Mouse (Mus musculus) CH12.LX (cell line): ENCODE data around the gene Aldh3b2. TPM values are rescaled to one million over a fixed set of nuclear protein-coding genes. Genes with fewer than 3 reads are reported as not detected.
A peak's percentile ranks its signal among the peaks of the same experiment; 100 is the strongest.

ENCODE experiments used
- DNase-seq: peaks from one replicate; pipeline ENCODE4 v3.0.0-alpha.2; 2013; ENCODE audit errors: extremely low read depth
- H3K27ac ChIP-seq: 2 replicates; pipeline ENCODE4 v1.5.1; 2012; ENCODE audit warnings: low read depth, mild to moderate bottlenecking, control low read depth, moderate library complexity; ENCODE audit not compliant: insufficient read depth
- H3K27me3 ChIP-seq: replicated peaks from 2 replicates; pipeline ENCODE3; 2012; ENCODE audit warnings: inconsistent platforms
- H3K36me3 ChIP-seq, 2 experiments: replicated peaks in 1 of 2; 2 replicates each; pipeline versions ENCODE3 to v1.6.1; 2012; ENCODE audit warnings: inconsistent platforms in 1 of 2, low read length in 1 of 2, mild to moderate bottlenecking in 1 of 2, mixed read lengths in 1 of 2, moderate library complexity in 1 of 2; ENCODE audit not compliant: control insufficient read depth in 1 of 2, insufficient read depth in 1 of 2
- H3K4me1 ChIP-seq, 2 experiments: 2 replicates each; pipeline ENCODE4 v1.6.1; 2012; ENCODE audit warnings: inconsistent platforms in 1 of 2, moderate library complexity in 1 of 2; ENCODE audit not compliant: insufficient read depth in 2 of 2, control insufficient read depth in 1 of 2
- H3K4me2 ChIP-seq: 2 replicates; pipeline ENCODE4 v1.6.1; 2012; ENCODE audit warnings: low read depth, mild to moderate bottlenecking, control low read depth; ENCODE audit not compliant: poor library complexity, insufficient read depth, severe bottlenecking
- H3K4me3 ChIP-seq, 3 experiments: fragments of 150-350 bp in 1 of 3; sonication (generic) in 1 of 3; replicated peaks in 1 of 3; 2 replicates each; pipeline versions ENCODE3 to v1.5.1; 2011 to 2012; ENCODE audit warnings: low read depth in 2 of 3, low read length in 2 of 3, mild to moderate bottlenecking in 2 of 3, moderate library complexity in 2 of 3, control low read depth in 1 of 3, improper control_type of control experiment in 1 of 3, inconsistent platforms in 1 of 3, mixed read lengths in 1 of 3; ENCODE audit not compliant: poor library complexity in 1 of 3
- H3K79me2 ChIP-seq: replicated peaks from 2 replicates; pipeline ENCODE4 v1.6.1; 2012; ENCODE audit warnings: mild to moderate bottlenecking, moderate library complexity; ENCODE audit not compliant: control insufficient read depth, poor library complexity, insufficient read depth, severe bottlenecking; ENCODE audit errors: extremely low read depth
- H3K9ac ChIP-seq: 2 replicates; pipeline ENCODE4 v1.6.1; 2012; ENCODE audit warnings: low read depth, mild to moderate bottlenecking, control low read depth, moderate library complexity; ENCODE audit not compliant: insufficient read depth
- H3K9me3 ChIP-seq: replicated peaks from 2 replicates; pipeline ENCODE3; 2012; ENCODE audit warnings: low read length, inconsistent platforms, mixed read lengths
- BHLHE40 ChIP-seq: IDR thresholded peaks from 2 replicates; pipeline ENCODE4 v1.6.1; 2011; ENCODE audit warnings: mild to moderate bottlenecking, low read depth, low read length, improper control_type of control experiment
- CHD1 ChIP-seq: IDR thresholded peaks from 2 replicates; pipeline ENCODE4 v1.6.1; 2012; ENCODE audit warnings: low read depth, low read length, improper control_type of control experiment, inconsistent platforms
- CHD2 ChIP-seq: IDR thresholded peaks from 2 replicates; pipeline ENCODE4 v1.6.1; 2011; ENCODE audit warnings: low read length, improper control_type of control experiment
- E2F4 ChIP-seq: IDR thresholded peaks from 2 replicates; pipeline ENCODE4 v1.6.1; 2011; ENCODE audit warnings: low read depth, low read length, improper control_type of control experiment; ENCODE audit not compliant: insufficient replicate concordance
- ELF1 ChIP-seq: IDR thresholded peaks from 2 replicates; pipeline ENCODE4 v1.6.1; 2014; ENCODE audit warnings: low read depth, mild to moderate bottlenecking, inconsistent platforms, low read length, improper control_type of control experiment
- ETS1 ChIP-seq: conservative IDR thresholded peaks from 2 replicates; pipeline ENCODE4 v1.6.1; 2012; ENCODE audit warnings: low read depth, mild to moderate bottlenecking, inconsistent platforms, low read length, improper control_type of control experiment, moderate library complexity
- GABPA ChIP-seq: IDR thresholded peaks from 2 replicates; pipeline ENCODE4 v1.6.1; 2012; ENCODE audit warnings: low read depth, low read length, improper control_type of control experiment, inconsistent platforms; ENCODE audit not compliant: insufficient replicate concordance
- HCFC1 ChIP-seq: IDR thresholded peaks from 2 replicates; pipeline ENCODE4 v1.6.1; 2012; ENCODE audit warnings: low read depth, mild to moderate bottlenecking, inconsistent platforms, low read length, improper control_type of control experiment
- IRF4 ChIP-seq: IDR thresholded peaks from 2 replicates; pipeline ENCODE4 v1.6.1; 2014; ENCODE audit warnings: low read depth, mild to moderate bottlenecking, inconsistent platforms, low read length, improper control_type of control experiment
- KAT2A ChIP-seq: IDR thresholded peaks from 2 replicates; pipeline ENCODE4 v1.6.1; 2012; ENCODE audit warnings: low read length, improper control_type of control experiment, inconsistent platforms; ENCODE audit not compliant: insufficient replicate concordance
- MAFK ChIP-seq: IDR thresholded peaks from 2 replicates; pipeline ENCODE4 v1.6.1; 2011; ENCODE audit warnings: low read length, improper control_type of control experiment; ENCODE audit not compliant: insufficient replicate concordance
- MAX ChIP-seq: IDR thresholded peaks from 2 replicates; pipeline ENCODE4 v1.6.1; 2011; ENCODE audit warnings: low read length, improper control_type of control experiment
- MAZ ChIP-seq: IDR thresholded peaks from 2 replicates; pipeline ENCODE4 v1.6.1; 2012; ENCODE audit warnings: low read depth, mild to moderate bottlenecking, inconsistent platforms, low read length, improper control_type of control experiment, moderate library complexity
- MEF2A ChIP-seq: IDR thresholded peaks from 2 replicates; pipeline ENCODE4 v1.6.1; 2014; ENCODE audit warnings: low read depth, mild to moderate bottlenecking, inconsistent platforms, low read length, improper control_type of control experiment, borderline replicate concordance
- MXI1 ChIP-seq: IDR thresholded peaks from 2 replicates; pipeline ENCODE4 v1.6.1; 2011; ENCODE audit warnings: mild to moderate bottlenecking, low read depth, low read length, improper control_type of control experiment
- MYC ChIP-seq: IDR thresholded peaks from 2 replicates; pipeline ENCODE4 v1.6.1; 2011; ENCODE audit warnings: low read depth, mild to moderate bottlenecking, improper control_type of control experiment, low read length
- NELFE ChIP-seq: IDR thresholded peaks from 2 replicates; pipeline ENCODE4 v1.6.1; 2011; ENCODE audit warnings: low read depth, low read length, improper control_type of control experiment
- NRF1 ChIP-seq: IDR thresholded peaks from 2 replicates; pipeline ENCODE4 v1.6.1; 2014; ENCODE audit warnings: low read depth, mild to moderate bottlenecking, inconsistent platforms, low read length, improper control_type of control experiment, moderate library complexity
- POLR2A ChIP-seq: IDR thresholded peaks from 2 replicates; pipeline ENCODE4 v1.6.1; 2011; ENCODE audit warnings: low read depth, mild to moderate bottlenecking, improper control_type of control experiment, low read length
- SIN3A ChIP-seq: IDR thresholded peaks from 2 replicates; pipeline ENCODE4 v1.6.1; 2012; ENCODE audit warnings: low read length, improper control_type of control experiment, inconsistent platforms
- SMC3 ChIP-seq: IDR thresholded peaks from 2 replicates; pipeline ENCODE4 v1.6.1; 2011; ENCODE audit warnings: low read depth, low read length, improper control_type of control experiment
- TBP ChIP-seq: conservative IDR thresholded peaks from 2 replicates; pipeline ENCODE4 v1.6.1; 2011; ENCODE audit warnings: low read depth, low read length, improper control_type of control experiment
- TCF12 ChIP-seq: IDR thresholded peaks from 2 replicates; pipeline ENCODE4 v1.6.1; 2014; ENCODE audit warnings: low read depth, mild to moderate bottlenecking, inconsistent platforms, low read length, improper control_type of control experiment
- USF1 ChIP-seq: IDR thresholded peaks from 2 replicates; pipeline ENCODE4 v1.6.1; 2014; ENCODE audit warnings: low read depth, mild to moderate bottlenecking, inconsistent platforms, low read length, improper control_type of control experiment
- ZKSCAN1 ChIP-seq: IDR thresholded peaks from 2 replicates; pipeline ENCODE4 v1.6.1; 2012; ENCODE audit warnings: low read depth, inconsistent platforms, low read length, improper control_type of control experiment, borderline replicate concordance
- ZMIZ1 ChIP-seq: IDR thresholded peaks from 2 replicates; pipeline ENCODE4 v1.6.1; 2012; ENCODE audit warnings: low read depth, mild to moderate bottlenecking, inconsistent platforms, low read length, improper control_type of control experiment
- ZNF384 ChIP-seq: IDR thresholded peaks from 2 replicates; pipeline ENCODE4 v1.6.1; 2012; ENCODE audit warnings: low read depth, low read length, improper control_type of control experiment, inconsistent platforms
- dilution Hi-C: fragments of 300-500 bp; cut with MboI; formaldehyde crosslinking; loops from 2 replicates; pipeline ENCODE4 v1.14.3; 2020; ENCODE audit warnings: low sequenced_read_pairs; ENCODE audit not compliant: extremely low pct_unique_long_range_greater_than_20kb, extremely low pct_ligation_motif_present
- in situ Hi-C: fragments of 300-500 bp; cut with MboI; formaldehyde crosslinking; loops from 3 replicates; pipeline ENCODE4 v1.14.3; 2019; ENCODE audit warnings: low sequenced_read_pairs, low pct_ligation_motif_present, low pct_unique_long_range_greater_than_20kb, mixed read lengths
- polyA plus RNA-seq: library from polyadenylated mRNA; unstranded; fragments of >175 nt; gene quantifications from 2 replicates; pipeline ENCODE4 v1.2.1, GENCODE M21; 2012; ENCODE audit warnings: low read depth; ENCODE audit not compliant: insufficient read length
- total RNA-seq, 2 experiments: library from RNA; depleted of rRNA; stranded (reverse); fragments of 300-350 nt in 1 of 2; fragments of >200 nt in 1 of 2; gene quantifications; 2 replicates each; pipeline ENCODE4 v1.2.3; 2012 to 2014

Gene Aldh3b2
- total and polyA plus RNA-seq, 3 experiments: not detected

- H3K4me1 ChIP-seq: peaks cover 24 to 64% of the 10 kb centered on the region in 2 experiments
- no peaks in the 10 kb centered on the region for H3K79me2 ChIP-seq
- peak within 1 kb of the TSS; percentile 86 for H3K9ac ChIP-seq
- no peaks in the 10 kb centered on the region for H3K9me3 ChIP-seq
- H3K4me3 ChIP-seq: peak within 1 kb of the TSS; percentile 73 to 89 (median 84)
- H3K27me3 ChIP-seq: no peaks in the 10 kb centered on the region
- H3K27ac ChIP-seq: peak within 1 kb of the TSS; percentile 97
- peaks cover 0 to 12% of the 10 kb centered on the region in 2 experiments for H3K36me3 ChIP-seq
- in situ Hi-C loops: no loop called here
- dilution Hi-C loops: no loop called here
- DNase-seq: peak; percentile 90
- TF ChIP-seq MAFK: no peak
- peak; percentile 80 for TF ChIP-seq TCF12
- TF ChIP-seq CHD2: no peak
- peak; percentile 47; the same call in 1 of the 2 replicates for TF ChIP-seq IRF4
- no peak; the same call in 1 of the 2 replicates for TF ChIP-seq SMC3
- 0 out of 2 replicates have a peak, but pooled peaks have one; percentile 32 for TF ChIP-seq KAT2A
- no peak for TF ChIP-seq GABPA
- no peak for TF ChIP-seq MXI1
- 0 out of 2 replicates have a peak, but pooled peaks have one; percentile 34 for TF ChIP-seq NRF1
- TF ChIP-seq USF1: no peak
- no peak for TF ChIP-seq CHD1
- TF ChIP-seq ZMIZ1: no peak
- no peak for TF ChIP-seq ZKSCAN1
- TF ChIP-seq E2F4: no peak
- peak; percentile 86 for TF ChIP-seq SIN3A
- peak; percentile 85 for TF ChIP-seq POLR2A
- 0 out of 2 replicates have a peak, but pooled peaks have one; percentile 22 for TF ChIP-seq MAX
- TF ChIP-seq ELF1: peak; percentile 64
- TF ChIP-seq ZNF384: 0 out of 2 replicates have a peak, but pooled peaks have one; percentile 7
- TF ChIP-seq MEF2A: peak; percentile 27
- TF ChIP-seq BHLHE40: peak; percentile 37
- peak; percentile 67 for TF ChIP-seq NELFE
- TF ChIP-seq MYC: peak; percentile 38; the same call in 1 of the 2 replicates
- no peak for TF ChIP-seq HCFC1
- TF ChIP-seq ETS1: peak; percentile 60
- 0 out of 2 replicates have a peak, but pooled peaks have one; percentile 46 for TF ChIP-seq TBP
- TF ChIP-seq MAZ: 0 out of 2 replicates have a peak, but pooled peaks have one; percentile 27
- TF ChIP-seq, all 38 proteins: peak for 16
- peak within 1 kb of the TSS; percentile 65 for H3K4me2 ChIP-seq
These were observed 36.9 kb upstream of the Aldh3b2 start, which contains the start of gene Unc93b1 for GRCm38 (mm10) chr19:3935032-3935895. TSS of gene Unc93b1 (plus strand) at chr19:3935186.
